Mouse (Mus musculus) kidney, adult 9 months (tissue): ENCODE results near the gene Ddx58.

Source experiments
- DNase-seq: peaks from one replicate; pipeline ENCODE4 v3.0.0; 2022

Ddx58 gene

DNA sequence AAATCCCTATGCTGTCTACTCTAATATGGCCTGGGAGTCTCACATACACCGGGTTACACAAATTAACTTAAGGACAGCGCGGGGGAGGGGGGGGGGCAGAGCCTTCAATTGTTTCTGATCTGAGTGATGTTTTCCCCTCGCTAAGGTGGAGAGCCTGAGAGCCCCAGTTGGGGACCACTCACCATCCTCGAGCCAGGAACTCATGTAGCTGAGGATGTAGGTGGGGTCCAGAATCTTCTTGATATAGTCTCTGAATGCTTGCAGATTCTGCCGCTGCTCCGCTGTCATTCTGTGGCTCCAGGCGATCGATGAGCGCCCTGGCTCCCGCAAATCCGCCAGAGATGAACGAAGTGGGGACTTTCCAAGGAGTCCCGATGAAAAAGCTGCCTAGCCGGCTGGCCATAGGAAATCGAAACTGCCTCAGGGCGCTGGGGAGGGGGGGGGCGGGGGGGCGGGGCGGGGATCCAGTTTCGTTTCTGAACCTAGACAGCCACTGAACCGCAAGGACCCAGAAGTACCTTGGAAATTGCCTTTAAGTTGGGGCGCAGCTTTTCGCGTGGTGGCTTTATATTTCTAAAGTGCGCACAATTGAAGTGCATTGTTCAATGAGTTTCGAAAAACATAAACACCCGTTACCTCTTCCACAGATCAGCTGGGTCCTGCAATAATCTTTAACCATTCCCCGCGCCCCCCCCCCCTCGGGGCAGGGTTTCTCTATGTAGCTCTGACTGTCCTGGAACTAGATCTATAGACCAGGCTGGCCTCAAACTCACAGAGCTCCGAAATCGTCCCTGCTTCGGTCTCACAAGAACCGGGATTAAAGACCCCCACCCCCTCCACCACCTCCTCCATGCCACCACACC, at the start of gene Ddx58:
Gene Ddx58 (minus strand): TSS at position 420 of the 863 bp plus-strand sequence.
- peak; percentile 38 for DNase-seq

DNA sequence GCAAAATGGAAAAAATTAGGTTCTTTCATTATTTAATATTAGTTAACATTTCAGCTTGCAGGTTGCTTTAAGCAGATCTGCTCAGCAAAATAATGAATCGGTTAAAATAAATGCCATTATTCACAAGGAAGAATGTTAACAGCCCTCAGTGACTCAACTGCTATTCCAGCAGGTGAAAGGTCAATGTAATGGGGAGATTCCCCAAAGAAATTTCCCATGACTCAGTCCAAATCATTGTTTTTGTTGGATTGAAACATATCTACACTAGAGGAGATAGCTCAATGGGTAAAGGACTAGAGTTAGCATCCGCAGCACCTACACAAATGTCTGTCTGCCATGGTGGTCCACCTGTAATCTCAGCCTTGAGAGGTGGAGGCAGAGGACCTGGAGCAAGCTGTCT, 49.4 kb upstream of the Ddx58 start:
- DNase-seq: no peak

DNA sequence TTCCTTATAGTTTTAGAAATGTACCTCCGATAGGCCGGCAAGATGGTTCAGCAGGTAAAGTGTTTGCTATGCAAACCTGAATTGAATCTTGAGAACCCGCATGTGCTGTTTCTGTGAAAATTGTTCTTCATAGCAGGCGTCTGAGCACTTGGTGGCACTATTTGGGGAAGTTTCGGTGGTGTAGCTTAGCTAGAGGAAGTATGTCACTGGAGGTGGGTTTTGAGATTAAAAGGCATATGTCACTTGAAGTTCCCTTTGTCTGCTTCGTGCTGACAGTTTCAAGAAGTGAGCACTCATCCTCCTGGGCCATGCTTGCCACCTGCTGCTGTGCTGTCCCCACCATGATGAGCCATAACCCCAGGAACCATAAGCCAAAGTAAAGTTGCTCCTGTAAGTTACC, 47.8 kb upstream of the Ddx58 start:
- DNase-seq: no peak

DNA sequence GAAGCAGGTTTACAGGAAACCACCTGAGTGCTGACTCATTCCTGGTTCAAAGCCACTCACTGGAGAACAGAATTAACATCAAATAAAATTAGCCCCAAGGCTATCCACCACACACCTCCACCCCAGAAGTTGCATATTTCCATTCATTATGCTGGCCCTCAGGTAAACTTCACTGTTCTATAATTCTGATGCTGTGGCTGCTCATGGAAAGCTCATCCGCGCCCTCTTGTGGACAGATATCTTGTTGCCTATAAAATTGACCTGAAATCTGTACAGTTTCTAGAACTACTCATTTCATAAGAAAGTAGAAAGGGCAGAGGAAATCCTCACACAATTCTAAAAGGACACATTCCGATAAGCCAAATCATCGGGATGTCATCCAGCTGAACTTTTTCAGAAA, 46.0 kb upstream of the Ddx58 start:
- DNase-seq: peak; percentile 90

DNA sequence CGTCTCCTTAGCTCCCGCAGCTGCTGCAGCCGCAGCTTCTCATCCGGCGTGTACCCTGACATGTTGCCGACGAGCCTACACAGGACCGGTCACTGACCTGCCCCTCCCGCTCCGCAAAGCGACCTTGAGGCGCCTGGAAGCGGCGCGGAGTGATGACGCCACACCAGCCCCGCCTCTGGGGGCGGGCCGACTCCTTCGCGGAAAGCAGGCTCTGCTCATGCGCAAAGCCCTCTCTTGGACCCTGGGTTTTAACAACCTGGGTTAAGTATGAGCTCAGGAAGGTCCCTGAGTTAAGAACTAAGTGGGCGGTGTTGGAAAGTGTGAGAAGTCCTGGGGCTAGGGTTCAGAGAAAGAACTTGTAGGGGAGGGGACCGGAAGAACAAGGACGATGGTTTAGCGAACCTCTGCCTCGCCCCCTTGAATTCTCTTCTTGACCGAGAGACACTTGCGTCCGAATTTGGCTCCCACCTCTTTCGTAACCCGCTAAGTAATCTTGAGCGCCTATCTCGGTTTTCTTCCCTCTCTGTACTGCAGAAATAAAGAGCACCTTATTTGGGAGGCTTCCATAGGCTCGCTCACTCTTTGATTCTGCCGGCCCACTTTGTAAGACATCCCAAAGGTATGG, 39.8 kb upstream of the Ddx58 start, which contains the start of gene Ndufb6:
Gene Ndufb6 (minus strand): TSS at position 146 of the 625 bp plus-strand sequence.
- peak; percentile 96 for DNase-seq

DNA sequence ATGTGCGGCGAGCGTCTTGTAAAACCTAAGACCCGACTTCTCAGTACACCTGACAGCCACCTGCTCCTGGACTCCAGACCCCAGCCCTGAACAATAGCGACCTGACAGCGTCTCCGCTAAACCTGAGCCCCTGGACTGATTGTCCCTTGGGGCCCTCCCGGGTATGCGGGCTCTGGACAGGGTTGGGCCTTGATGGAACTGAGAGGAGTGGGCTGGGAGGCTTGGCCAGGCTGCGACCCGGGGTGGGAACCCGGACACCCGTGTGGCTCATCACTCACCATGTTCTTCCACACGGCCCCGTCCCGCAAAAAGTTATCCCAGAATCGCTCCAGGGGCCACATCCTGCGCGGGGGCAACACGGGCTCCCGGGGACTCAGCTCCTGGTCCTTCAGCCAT, 39.2 kb upstream of the Ddx58 start:
- peak; percentile 22 for DNase-seq

DNA sequence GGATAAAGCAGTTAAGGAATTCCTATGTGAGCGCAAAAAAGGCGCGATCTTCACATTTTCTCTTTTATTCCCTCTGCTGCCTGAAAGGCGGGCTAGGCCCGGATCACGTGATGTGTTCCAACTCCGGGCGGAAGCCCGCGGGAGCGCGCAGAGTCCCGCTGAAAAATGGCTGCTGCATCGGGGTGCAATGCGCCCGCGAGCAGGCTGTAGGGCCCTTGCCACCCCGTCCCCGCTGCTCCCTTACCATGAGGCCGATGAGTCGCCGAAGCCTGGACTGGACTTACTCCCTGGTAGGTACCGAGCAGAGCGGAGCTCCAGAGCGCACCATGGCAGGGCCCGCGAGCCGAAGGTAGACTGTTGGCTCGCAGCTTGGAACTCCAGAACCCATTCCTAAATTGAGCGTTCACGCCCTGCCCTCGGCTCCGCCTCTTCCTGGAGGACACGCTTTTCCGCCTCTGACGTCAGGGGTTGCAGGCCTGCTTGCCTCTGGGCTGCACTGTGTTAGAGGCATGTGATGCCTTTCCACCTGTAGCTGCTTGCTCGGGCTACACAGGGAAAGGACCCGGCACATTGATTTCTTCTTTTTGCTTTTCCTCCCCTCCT, 29.9 kb upstream of the Ddx58 start, which contains the start of the genes Smim27 and Topors:
Gene Smim27 (plus strand): TSS at position 150 of the 603 bp plus-strand sequence.
Gene Topors (minus strand): TSS at position 421 of the 603 bp plus-strand sequence.
- DNase-seq: peak; percentile 98

DNA sequence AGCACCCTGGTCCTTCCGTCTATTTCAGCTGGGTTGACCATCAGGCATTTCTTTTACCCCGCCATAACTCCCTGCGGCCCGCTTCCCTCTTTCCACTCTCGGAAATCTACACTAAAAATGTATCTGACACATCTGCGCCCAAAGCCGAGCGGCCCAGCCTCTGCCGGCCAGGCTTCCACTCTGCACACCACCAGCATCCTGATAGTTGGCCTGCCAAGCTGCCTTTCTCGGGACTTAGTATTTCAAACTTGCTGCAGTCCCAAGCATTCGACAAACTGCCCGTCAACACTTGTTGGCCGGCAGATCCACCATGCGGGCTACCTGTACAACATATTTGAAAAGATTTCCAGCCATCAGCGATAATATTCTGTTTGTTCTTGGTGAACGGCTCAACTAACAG, 29.2 kb upstream of the Ddx58 start:
- DNase-seq: no peak

DNA sequence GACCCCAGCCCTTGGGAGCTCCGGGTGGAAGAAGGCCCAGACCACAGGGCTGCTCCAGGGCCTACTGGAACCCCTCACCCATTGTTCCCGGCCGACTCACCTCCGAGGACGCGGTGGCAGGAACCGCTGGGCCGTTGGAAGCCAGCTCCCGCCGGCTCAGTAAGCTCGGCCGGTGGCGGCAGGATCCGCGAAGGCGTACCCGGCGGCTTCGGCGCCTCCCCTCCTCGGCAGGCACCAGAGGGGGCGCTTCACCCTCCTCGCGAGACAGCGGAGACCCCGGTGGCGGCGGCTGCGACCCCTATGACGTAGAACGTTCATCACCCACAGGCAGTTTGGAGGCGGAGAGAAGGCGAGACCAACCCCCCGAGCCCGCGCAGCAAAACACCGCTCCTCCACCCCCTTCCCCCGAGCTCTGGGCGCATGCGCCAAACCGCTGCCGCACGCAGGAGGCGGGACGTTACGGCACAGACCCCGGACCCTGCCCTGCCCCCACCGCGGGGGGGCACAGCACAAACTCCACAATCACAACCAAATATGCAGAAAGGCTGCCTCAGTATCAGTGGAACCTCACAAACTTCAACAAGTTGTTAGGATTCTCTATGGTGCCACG, 28.7 kb upstream of the Ddx58 start:
- peak; percentile 94 for DNase-seq

DNA sequence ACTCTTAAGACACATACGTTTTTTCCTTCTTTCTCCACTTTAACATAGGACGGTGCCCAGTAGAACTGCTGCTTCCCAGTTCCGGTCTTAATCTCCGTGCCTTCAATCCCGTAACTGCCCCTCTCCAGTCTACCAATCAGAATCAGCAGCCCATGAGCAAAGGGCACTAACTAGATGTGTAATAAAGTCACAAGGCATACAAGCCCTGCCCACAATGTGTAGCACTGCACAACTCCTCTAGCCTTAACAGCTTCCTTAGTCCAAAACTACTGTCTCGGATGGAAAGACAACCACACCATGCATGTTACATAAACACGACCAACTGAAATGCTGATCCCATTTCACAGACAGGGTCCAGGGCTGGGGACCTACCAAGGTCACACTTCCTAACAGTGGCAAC, 28.1 kb upstream of the Ddx58 start:
- peak; percentile 81 for DNase-seq

DNA sequence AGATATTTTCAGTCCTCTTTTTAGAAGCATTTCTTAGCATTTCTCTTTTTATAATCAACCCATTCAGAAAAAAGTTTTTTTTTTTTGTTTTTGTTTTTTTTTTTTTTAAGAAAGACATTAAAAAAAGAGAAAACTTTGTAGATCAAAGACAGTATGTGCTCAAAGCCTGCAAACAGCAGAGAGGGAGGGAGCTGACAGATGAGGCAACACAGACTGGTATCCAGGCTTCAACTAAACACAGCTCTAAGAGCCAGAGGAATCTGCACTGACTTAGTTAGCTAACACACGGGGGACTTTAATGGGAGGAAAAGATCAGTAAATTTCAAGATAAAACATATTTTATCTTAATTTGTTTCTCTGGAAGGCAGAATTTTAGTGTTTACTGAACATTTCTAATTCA, 24.7 kb upstream of the Ddx58 start:
- no peak for DNase-seq

DNA sequence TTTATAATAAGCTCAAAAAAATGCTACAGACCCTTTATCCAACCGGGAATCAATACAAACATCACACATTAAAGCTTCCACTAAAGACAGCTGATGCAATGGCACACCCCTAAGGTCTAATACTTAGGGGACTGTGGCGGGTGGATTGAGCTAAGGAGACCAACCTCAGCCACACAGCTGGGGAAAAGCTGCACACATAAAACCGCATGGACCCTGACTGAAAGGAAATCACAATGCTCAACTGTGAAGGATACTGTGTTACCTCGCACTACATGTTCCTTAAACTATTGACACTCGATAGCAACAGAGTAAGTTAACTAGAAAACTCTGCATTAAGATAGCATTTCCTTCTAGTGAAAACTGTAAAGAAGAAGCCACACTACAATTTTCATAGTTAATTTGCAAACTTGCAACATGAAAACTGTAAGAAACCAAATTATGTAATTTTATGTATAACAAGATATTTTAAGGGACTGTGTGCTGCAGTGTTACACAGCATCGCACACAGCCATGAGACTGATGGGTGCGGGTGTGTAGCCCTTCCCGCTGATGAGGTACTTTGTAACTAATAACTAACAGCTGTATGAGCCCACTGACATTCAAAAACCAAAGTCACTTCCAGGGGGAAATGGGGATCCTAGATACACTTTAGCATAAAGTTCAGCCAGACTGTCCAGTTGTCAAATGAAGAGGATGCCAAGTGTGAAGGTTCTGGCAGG, 14.9 kb upstream of the Ddx58 start:
- no peak for DNase-seq

DNA sequence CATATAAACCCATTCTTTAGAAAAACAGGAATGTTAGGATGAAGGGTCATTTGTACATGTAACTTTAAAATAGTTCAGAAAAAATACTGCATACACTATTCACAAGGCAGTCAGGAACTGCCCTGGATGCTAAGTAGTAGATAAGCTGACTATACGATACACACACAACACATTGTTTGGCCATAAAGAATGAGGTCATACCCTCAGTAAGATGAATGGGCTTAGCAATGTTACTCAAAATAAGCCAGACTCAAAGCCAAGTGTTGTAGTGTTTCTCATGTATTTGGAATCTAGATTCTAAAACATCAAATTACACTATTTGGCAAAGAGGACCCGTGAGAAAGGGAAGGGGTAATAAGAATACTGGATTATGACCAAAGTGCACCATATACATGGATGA, 14.1 kb upstream of the Ddx58 start:
- DNase-seq: no peak

DNA sequence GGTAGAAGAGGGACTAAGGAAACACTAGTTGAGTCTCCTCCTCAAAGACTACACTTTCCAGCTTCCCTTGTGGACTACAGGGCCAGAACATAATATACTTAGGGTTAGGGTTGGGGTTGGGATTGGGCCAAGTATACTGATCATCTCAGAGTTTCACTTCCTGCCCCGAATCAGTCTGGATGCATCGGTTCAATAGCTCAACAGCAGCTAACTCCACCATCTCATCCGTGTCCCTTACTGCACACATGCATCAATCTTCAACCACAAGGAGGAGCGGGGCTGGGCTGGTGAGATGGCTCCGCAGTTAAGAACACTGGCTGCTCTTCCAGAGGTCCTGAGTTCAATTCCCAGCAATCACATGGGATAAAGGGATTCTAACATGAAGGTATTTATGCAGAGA, 11.4 kb upstream of the Ddx58 start:
- DNase-seq: no peak

DNA sequence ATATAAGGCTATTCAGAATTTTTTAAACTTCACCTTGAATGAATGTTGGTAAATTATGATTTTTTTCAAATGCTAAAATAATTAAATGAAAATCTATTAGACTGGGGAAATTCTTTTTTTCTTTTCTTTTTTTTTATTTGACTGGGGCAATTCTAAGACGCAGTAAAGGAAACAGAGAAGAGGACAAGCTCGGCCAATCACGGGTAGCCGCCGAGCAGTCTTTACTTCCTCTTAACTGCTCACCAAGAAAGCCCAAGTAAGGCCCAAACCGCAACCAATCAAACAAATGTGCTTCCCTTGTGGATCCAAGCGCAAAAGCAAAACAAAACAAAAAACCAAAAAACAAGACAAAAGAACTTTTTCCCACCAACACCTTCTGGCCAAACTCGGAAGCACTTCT, 4.4 kb upstream of the Ddx58 start:
- DNase-seq: no peak

DNA sequence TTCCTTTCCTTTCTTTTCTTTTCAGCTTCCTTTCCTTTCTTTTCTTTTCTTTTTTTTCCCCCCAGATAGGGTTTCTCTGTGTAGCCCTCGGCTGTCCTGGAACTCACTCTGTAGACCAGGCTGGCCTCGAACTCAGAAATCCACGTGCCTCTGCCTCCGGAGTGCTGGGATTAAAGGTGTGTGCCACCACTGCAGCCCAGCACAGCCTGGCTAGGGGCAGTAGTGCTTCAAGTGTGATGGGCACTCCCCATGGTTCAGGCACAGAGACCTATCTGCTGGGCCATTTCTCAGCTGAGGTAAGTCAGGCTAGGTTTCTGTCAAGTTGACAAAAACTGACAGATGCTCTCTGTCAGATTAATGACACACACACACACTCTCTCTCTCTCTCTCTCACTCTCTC, 3.4 kb upstream of the Ddx58 start:
- DNase-seq: no peak

DNA sequence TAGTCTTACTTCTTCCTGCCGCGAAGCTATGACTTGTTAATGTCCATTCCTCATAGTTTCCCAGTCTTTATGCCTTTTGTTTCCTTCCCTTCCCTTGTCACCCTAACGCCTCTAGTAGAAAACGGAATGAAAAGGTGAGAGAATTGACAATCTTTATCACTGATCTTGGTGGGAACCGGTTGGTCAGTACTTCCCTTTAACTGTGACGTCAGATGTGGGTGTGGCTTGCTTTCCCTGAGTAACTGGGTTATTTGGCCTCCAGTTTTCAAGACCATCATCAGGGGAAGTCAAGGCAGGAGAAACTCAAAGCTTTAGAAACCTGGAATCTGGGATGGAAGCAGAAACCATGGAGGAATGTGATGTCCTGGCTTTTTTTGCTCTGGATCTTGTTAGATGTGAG, 2.3 kb upstream of the Ddx58 start:
- DNase-seq: no peak

DNA sequence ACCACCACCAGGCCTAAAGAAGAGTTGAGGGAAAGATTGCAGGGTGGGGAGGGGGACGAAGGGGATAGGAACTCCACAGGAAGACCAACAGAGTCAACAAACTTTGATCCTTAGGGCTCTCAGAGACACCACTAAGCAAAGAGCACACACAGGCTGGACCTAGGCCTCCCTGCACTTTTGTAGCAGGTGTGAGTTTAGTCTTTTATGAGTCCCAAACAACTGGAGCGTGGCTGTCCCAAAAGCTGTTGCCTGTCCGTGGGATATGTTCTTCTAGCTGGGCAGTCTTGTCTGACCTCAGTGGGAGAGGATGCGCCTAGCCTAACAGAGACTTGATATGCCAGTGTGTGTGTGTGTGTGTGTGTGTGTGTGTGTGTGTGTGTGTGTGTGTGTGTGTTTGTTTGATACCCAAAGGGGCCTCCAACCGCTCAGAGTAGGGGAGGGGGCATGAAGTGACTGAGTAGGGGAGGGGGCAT, 680 bp upstream of the Ddx58 start:
- DNase-seq: peak; percentile 15

DNA sequence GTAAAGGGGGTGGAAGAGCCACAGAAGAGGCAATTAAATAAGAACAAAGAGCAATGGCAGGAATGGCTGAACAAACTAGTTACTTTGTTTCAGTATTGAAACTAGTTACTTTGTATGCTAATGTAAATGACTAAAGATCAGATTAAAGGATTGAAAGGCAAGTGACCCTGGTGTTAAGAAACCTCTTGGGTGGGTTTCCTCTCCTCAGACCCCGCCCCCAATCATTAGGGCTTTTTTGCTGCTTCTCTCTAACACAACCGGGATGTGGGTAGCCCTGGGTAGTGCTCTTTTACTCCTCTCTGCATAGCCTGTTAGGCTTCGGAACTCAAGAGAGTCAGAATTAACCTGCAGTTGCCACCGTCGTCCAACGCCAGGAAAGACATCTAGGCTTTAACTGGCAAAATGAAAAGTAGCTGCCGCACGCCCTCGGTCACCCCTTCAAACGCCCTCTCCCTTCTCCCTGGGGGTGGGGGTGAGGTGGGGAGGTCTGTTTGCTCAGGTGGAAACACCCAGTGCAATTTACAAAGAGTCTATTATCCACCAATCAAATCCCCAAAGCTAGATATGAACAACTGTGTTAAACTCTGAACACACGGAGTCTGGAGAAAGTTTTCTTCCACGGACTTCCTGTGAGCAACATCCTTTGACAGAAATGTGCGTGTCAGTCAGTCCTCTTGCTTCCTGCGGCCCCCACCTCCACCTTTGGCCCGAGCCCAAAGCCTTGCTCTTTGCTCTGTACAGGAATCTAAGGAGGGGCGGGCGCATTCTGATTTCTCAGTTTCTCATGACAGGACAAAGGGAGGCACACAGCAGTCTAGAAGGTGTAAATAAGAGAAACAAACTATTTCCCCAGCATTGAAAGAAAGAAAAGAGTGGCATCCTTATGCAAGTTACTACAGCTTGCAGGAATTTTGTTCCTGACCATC, 882 bp downstream of the Ddx58 start:
- DNase-seq: peak; percentile 89

DNA sequence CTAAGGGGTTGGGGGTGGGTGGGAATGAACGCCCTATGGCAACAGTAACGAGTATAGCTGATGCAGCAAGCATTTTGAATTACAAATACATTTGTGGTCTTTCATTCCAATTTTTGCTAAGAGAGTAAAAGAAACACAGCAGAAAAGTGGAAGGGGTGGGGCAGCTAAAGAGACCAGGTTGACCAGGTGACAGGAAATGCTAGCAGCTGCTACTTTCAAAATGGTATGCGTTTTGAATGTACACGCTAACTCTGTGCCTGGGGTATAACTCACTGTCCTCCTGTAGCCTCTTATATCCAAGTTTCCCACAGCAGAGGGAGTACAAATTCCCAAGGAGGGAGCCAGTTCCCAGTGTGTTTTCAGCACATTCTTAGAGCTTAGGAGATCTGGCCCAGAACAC, 2.8 kb downstream of the Ddx58 start:
- DNase-seq: no peak

DNA sequence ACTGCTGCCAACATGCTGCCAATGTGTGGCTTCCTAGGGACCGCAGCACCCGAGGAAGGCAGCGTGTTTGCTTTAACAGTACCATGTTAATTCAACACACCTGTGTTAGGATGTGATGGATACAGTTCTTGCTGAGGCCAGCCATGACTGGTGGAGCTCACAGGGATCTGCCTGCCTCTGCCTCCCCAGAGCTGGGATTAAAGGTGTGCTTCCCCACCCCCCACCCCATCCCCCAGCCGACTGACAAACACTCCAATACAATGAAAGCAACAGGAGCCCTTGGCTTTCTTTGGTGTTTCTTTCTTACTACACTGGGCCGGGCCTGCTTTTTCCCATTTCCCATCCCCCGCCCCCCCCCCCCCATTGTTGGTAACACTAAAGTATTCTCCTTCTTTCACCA, 5.4 kb downstream of the Ddx58 start:
- DNase-seq: no peak
